Mouse (Mus musculus) stomach, embryonic 14.5 days (tissue): ENCODE measurements around the gene Msantd2. TPM values are rescaled to one million over a fixed set of nuclear protein-coding genes. Genes with fewer than 3 reads are reported as not detected.

Experiments used
- ATAC-seq: fragments of 200-750 bp; cut with Nextera tagmentation; 2 replicates; pipeline ENCODE4 v1.8.0; 2017; ENCODE audit warnings: low read depth, moderate TSS enrichment; ENCODE audit not compliant: insufficient number of reproducible peaks, insufficient read depth, low FRiP score
- H3K27ac ChIP-seq: fragments of 300-500 bp; sonication (generic); 2 replicates; pipeline ENCODE4 v1.5.1; 2014; ENCODE audit warnings: mild to moderate bottlenecking, low read length, moderate library complexity, mixed read lengths
- H3K27me3 ChIP-seq: fragments of 300-500 bp; sonication (generic); 2 replicates; pipeline ENCODE4 v1.6.1; 2014; ENCODE audit warnings: low read length, control low read depth, mixed read lengths; ENCODE audit not compliant: control insufficient read depth, insufficient read depth
- H3K36me3 ChIP-seq: fragments of 300-500 bp; sonication (generic); 2 replicates; pipeline ENCODE4 v1.6.1; 2014; ENCODE audit warnings: mild to moderate bottlenecking, control low read depth, low read length, moderate library complexity, mixed read lengths; ENCODE audit not compliant: control insufficient read depth, insufficient read depth
- H3K4me1 ChIP-seq: fragments of 300-500 bp; sonication (generic); 2 replicates; pipeline ENCODE4 v1.6.1; 2014; ENCODE audit warnings: low read length, control low read depth, mixed read lengths; ENCODE audit not compliant: control insufficient read depth, insufficient read depth
- H3K4me2 ChIP-seq: fragments of 300-500 bp; sonication (generic); replicated peaks from 2 replicates; pipeline ENCODE4 v1.6.1; 2014; ENCODE audit warnings: low read depth, low read length, control low read depth
- H3K4me3 ChIP-seq: fragments of 300-500 bp; sonication (generic); 2 replicates; pipeline ENCODE4 v1.5.1; 2014; ENCODE audit warnings: low read depth, low read length, control low read depth
- H3K9ac ChIP-seq: fragments of 300-500 bp; sonication (generic); replicated peaks from 2 replicates; pipeline ENCODE4 v1.6.1; 2014; ENCODE audit warnings: low read depth, mild to moderate bottlenecking, control low read depth, low read length, moderate library complexity, mixed read lengths
- H3K9me3 ChIP-seq: fragments of 300-500 bp; sonication (generic); 2 replicates; pipeline ENCODE4 v1.6.1; 2016; ENCODE audit warnings: low read depth, low read length, control low read depth; ENCODE audit not compliant: control insufficient read depth
- WGBS: fragments of 180-500 bp; shearing (Covaris S2); extraction: QIAGEN DNeasy Blood & Tissue Kit; methylation state at CpG from one replicate; pipeline ENCODE4 v1.1.7; 2014; 5-methylcytosine and 5-hydroxymethylcytosine counted together
- polyA plus RNA-seq: library from polyadenylated mRNA; unstranded; fragments of >200 nt; fragmentation: Nextera tagmentation; extraction: Ambion mirVana; gene quantifications from 2 replicates; pipeline ENCODE4 v1.2.1, GENCODE M21; 2014

Msantd2 gene
- polyA plus RNA-seq, 1 experiment from 2014 or later: 38.9 TPM

- no peak overlapping the region for H3K4me2 ChIP-seq
- H3K4me1 ChIP-seq: 0 out of 2 replicates have a peak, but pooled peaks cover under 1% of the 10 kb centered on the region
- no peak overlapping the region for H3K9ac ChIP-seq
- H3K27me3 ChIP-seq: peaks cover 20% of the 10 kb centered on the region
- no peak overlapping the region for H3K4me3 ChIP-seq
- no peak overlapping the region for H3K27ac ChIP-seq
- no peaks in the 10 kb centered on the region for H3K9me3 ChIP-seq
- 52% methylated on average over 1 of the region's 1 CpGs for WGBS
- H3K36me3 ChIP-seq: no peaks in the 10 kb centered on the region
- ATAC-seq: no peak
Observed at GRCm38 (mm10) chr9:37550435-37550834, 61.3 kb downstream of the Msantd2 start.

- peak overlapping the region; percentile 33 for H3K4me3 ChIP-seq
- no peak overlapping the region for H3K27ac ChIP-seq
- H3K4me2 ChIP-seq: peak overlapping the region; percentile 83
- no peak for ATAC-seq
- H3K4me1 ChIP-seq: no peaks in the 10 kb centered on the region
- H3K9me3 ChIP-seq: no peaks in the 10 kb centered on the region
- 2% methylated on average over 23 of the region's 23 CpGs for WGBS
- peak overlapping the region; percentile 45; the same call in 1 of the 2 replicates for H3K9ac ChIP-seq
- H3K27me3 ChIP-seq: peaks cover 15% of the 10 kb centered on the region; the same call in 1 of the 2 replicates
- H3K36me3 ChIP-seq: no peaks in the 10 kb centered on the region
Observed at GRCm38 (mm10) chr9:37551751-37552531, 62.8 kb downstream of the Msantd2 start.

GRCm38 (mm10) chr9:37552536-37553293 lies 63.6 kb downstream of the Msantd2 start, which contains the start of gene Nrgn:
TSS of gene Nrgn (minus strand) at chr9:37552904.
- peaks cover 10% of the 10 kb centered on the region; the same call in 1 of the 2 replicates for H3K27me3 ChIP-seq
- peak within 1 kb of the TSS; percentile 83 for H3K4me2 ChIP-seq
- no peaks in the 10 kb centered on the region for H3K36me3 ChIP-seq
- H3K9me3 ChIP-seq: no peaks in the 10 kb centered on the region
- H3K4me3 ChIP-seq: peak within 1 kb of the TSS; percentile 33
- no peak within 1 kb of the TSS for H3K27ac ChIP-seq
- WGBS: 4% methylated on average over 31 of the region's 31 CpGs
- H3K9ac ChIP-seq: peak within 1 kb of the TSS; percentile 45; the same call in 1 of the 2 replicates
- H3K4me1 ChIP-seq: no peaks in the 10 kb centered on the region
- peak; percentile 95 for ATAC-seq

GRCm38 (mm10) chr9:37554279-37554678 lies 65.2 kb downstream of the Msantd2 start:
- H3K9me3 ChIP-seq: no peaks in the 10 kb centered on the region
- no peaks in the 10 kb centered on the region for H3K4me1 ChIP-seq
- WGBS: 78% methylated on average over 1 of the region's 1 CpGs
- H3K27me3 ChIP-seq: peaks cover 10% of the 10 kb centered on the region; the same call in 1 of the 2 replicates
- no peak overlapping the region for H3K4me3 ChIP-seq
- no peak overlapping the region for H3K27ac ChIP-seq
- no peak overlapping the region for H3K4me2 ChIP-seq
- H3K36me3 ChIP-seq: no peaks in the 10 kb centered on the region
- H3K9ac ChIP-seq: no peak overlapping the region
- no peak for ATAC-seq

GRCm38 (mm10) chr9:37554838-37555748 lies 66.0 kb downstream of the Msantd2 start, which contains the start of gene Siae:
TSS of gene Siae (plus strand) at chr9:37555698.
- Histone ChIP-seq H3K9ac (no peak within 1 kb of the TSS), H3K4me2 (no peak within 1 kb of the TSS), H3K36me3 (no peaks in the 10 kb centered on the region), H3K27me3 (peaks cover 10% of the 10 kb centered on the region; the same call in 1 of the 2 replicates), H3K4me3 (no peak within 1 kb of the TSS), H3K9me3 (no peaks in the 10 kb centered on the region), H3K4me1 (no peaks in the 10 kb centered on the region), H3K27ac (no peak within 1 kb of the TSS)
- ATAC-seq: no peak
- 34% methylated on average over 7 of the region's 7 CpGs for WGBS

- 74% methylated on average over 3 of the region's 3 CpGs for WGBS
- H3K4me1 ChIP-seq: no peaks in the 10 kb centered on the region
Observed at GRCm38 (mm10) chr9:37556366-37556765, 67.2 kb downstream of the Msantd2 start.

GRCm38 (mm10) chr9:37560617-37561016 lies 71.5 kb downstream of the Msantd2 start:
- ATAC-seq: no peak
- no peaks in the 10 kb centered on the region for H3K4me1 ChIP-seq

More at GRCm38 (mm10) chr9:37556366-37556765, 67.2 kb downstream of the Msantd2 start:
- no peak overlapping the region for H3K4me3 ChIP-seq
- no peaks in the 10 kb centered on the region for H3K36me3 ChIP-seq
- no peak overlapping the region for H3K27ac ChIP-seq
- peaks cover 8% of the 10 kb centered on the region; the same call in 1 of the 2 replicates for H3K27me3 ChIP-seq
- no peak for ATAC-seq
- no peaks in the 10 kb centered on the region for H3K9me3 ChIP-seq
- no peak overlapping the region for H3K9ac ChIP-seq
- no peak overlapping the region for H3K4me2 ChIP-seq

More at GRCm38 (mm10) chr9:37560617-37561016, 71.5 kb downstream of the Msantd2 start:
- H3K9ac ChIP-seq: no peak overlapping the region
- 81% methylated on average over 2 of the region's 2 CpGs for WGBS
- H3K27ac ChIP-seq: no peak overlapping the region
- no peak overlapping the region for H3K4me2 ChIP-seq
- H3K4me3 ChIP-seq: no peak overlapping the region
- H3K27me3 ChIP-seq: no peaks in the 10 kb centered on the region
- H3K36me3 ChIP-seq: no peaks in the 10 kb centered on the region
- no peaks in the 10 kb centered on the region for H3K9me3 ChIP-seq
